Mouse (Mus musculus) lung, postnatal 0 days (tissue): ENCODE measurements around the gene Cdk8. TPM values are rescaled to one million over a fixed set of nuclear protein-coding genes. Genes with fewer than 3 reads are reported as not detected.

Experiments used
- ATAC-seq: fragments of 200-750 bp; cut with Nextera tagmentation; 2 replicates; pipeline ENCODE4 v1.8.0; 2017; ENCODE audit warnings: moderate library complexity
- DNase-seq: peaks from one replicate; pipeline ENCODE4 v3.0.0-alpha.2; 2016; ENCODE audit warnings: low spot score
- H3K27ac ChIP-seq: fragments of 300-500 bp; sonication (generic); 2 replicates; pipeline ENCODE4 v1.5.1; 2014; ENCODE audit warnings: antibody characterized with exemption, mild to moderate bottlenecking, low read length, mixed read lengths
- H3K27me3 ChIP-seq: fragments of 300-500 bp; sonication (generic); replicated peaks from 2 replicates; pipeline ENCODE4 v1.6.1; 2014; ENCODE audit warnings: low read length, mixed read lengths; ENCODE audit not compliant: insufficient read depth
- H3K36me3 ChIP-seq: fragments of 300-500 bp; sonication (generic); 2 replicates; pipeline ENCODE4 v1.6.1; 2014; ENCODE audit warnings: low read length, mixed read lengths; ENCODE audit not compliant: insufficient read depth
- H3K4me1 ChIP-seq: fragments of 300-500 bp; sonication (generic); 2 replicates; pipeline ENCODE4 v1.6.1; 2014; ENCODE audit warnings: antibody characterized with exemption, low read depth, low read length, mixed read lengths; ENCODE audit not compliant: insufficient read depth
- H3K4me2 ChIP-seq: fragments of 300-500 bp; sonication (generic); replicated peaks from 2 replicates; pipeline ENCODE4 v1.6.1; 2014; ENCODE audit warnings: low read depth, mild to moderate bottlenecking, low read length, moderate library complexity, mixed read lengths
- H3K4me3 ChIP-seq: fragments of 300-500 bp; sonication (generic); 2 replicates; pipeline ENCODE4 v1.5.1; 2014; ENCODE audit warnings: low read depth, low read length
- H3K9ac ChIP-seq: fragments of 300-500 bp; sonication (generic); replicated peaks from 2 replicates; pipeline ENCODE4 v1.6.1; 2014; ENCODE audit warnings: low read depth, mild to moderate bottlenecking
- H3K9me3 ChIP-seq: fragments of 300-500 bp; sonication (generic); 2 replicates; pipeline ENCODE4 v1.6.1; 2016; ENCODE audit warnings: low read length, mixed read lengths
- CTCF ChIP-seq: IDR thresholded peaks from 2 replicates; pipeline ENCODE4 v1.5.1; 2016; ENCODE audit warnings: antibody characterized with exemption, mild to moderate bottlenecking
- EP300 ChIP-seq: IDR thresholded peaks from 2 replicates; pipeline ENCODE4 v1.6.1; 2016; ENCODE audit warnings: antibody characterized with exemption, mild to moderate bottlenecking, control low read depth
- WGBS: fragments of 180-500 bp; shearing (Covaris S2); extraction: QIAGEN DNeasy Blood & Tissue Kit; methylation state at CpG from one replicate; pipeline ENCODE4 v1.1.7; 2014; 5-methylcytosine and 5-hydroxymethylcytosine counted together
- polyA plus RNA-seq: library from polyadenylated mRNA; unstranded; fragments of >200 nt; fragmentation: Nextera tagmentation; extraction: Ambion mirVana; gene quantifications from 2 replicates; pipeline ENCODE4 v1.2.1, GENCODE M21; 2015

Gene Cdk8
- polyA plus RNA-seq, 1 experiment from 2014 or later = 12.1 TPM

- no peaks in the 10 kb centered on the region for H3K9me3 ChIP-seq
- DNase-seq (peak; percentile 67), ATAC-seq (no peak)
- no peak overlapping the region for H3K4me2 ChIP-seq
- H3K36me3 ChIP-seq = no peaks in the 10 kb centered on the region
- H3K27me3 ChIP-seq = no peaks in the 10 kb centered on the region
- WGBS = 31% methylated on average over 13 of the region's 13 CpGs
- H3K9ac ChIP-seq = no peak overlapping the region
- no peak overlapping the region for H3K27ac ChIP-seq
- peaks cover 5% of the 10 kb centered on the region; the same call in 1 of the 2 replicates for H3K4me1 ChIP-seq
- no peak overlapping the region for H3K4me3 ChIP-seq
- TF ChIP-seq CTCF (peak; percentile 83), EP300 (no peak)
Measured at GRCm38 (mm10) chr5:146330031-146330764, 99.2 kb downstream of the Cdk8 start.

- H3K4me2 ChIP-seq = no peak overlapping the region
- no peak for ATAC-seq
- WGBS = 32% methylated on average over 3 of the region's 3 CpGs
Measured at GRCm38 (mm10) chr5:146330765-146331115, 99.7 kb downstream of the Cdk8 start.

GRCm38 (mm10) chr5:146331131-146331530 lies 100.1 kb downstream of the Cdk8 start:
- Histone ChIP-seq H3K9me3 (no peaks in the 10 kb centered on the region), H3K4me1 (no peaks in the 10 kb centered on the region), H3K36me3 (no peaks in the 10 kb centered on the region), H3K4me3 (no peak overlapping the region), H3K27ac (no peak overlapping the region), H3K9ac (no peak overlapping the region), H3K27me3 (no peaks in the 10 kb centered on the region), H3K4me2 (no peak overlapping the region)
- ATAC-seq (no peak), DNase-seq (no peak)
- 73% methylated on average over 11 of the region's 11 CpGs for WGBS
- TF ChIP-seq CTCF = no peak
- no peak for TF ChIP-seq EP300

More at GRCm38 (mm10) chr5:146330765-146331115, 99.7 kb downstream of the Cdk8 start:
- no peak for TF ChIP-seq CTCF
- Histone ChIP-seq H3K27ac (no peak overlapping the region), H3K27me3 (no peaks in the 10 kb centered on the region), H3K9me3 (no peaks in the 10 kb centered on the region), H3K4me1 (peaks cover 2% of the 10 kb centered on the region; the same call in 1 of the 2 replicates), H3K9ac (no peak overlapping the region), H3K4me3 (no peak overlapping the region), H3K36me3 (no peaks in the 10 kb centered on the region)
- no peak for DNase-seq

GRCm38 (mm10) chr5:146332541-146332940 lies 101.5 kb downstream of the Cdk8 start:
- Histone ChIP-seq H3K36me3 (no peaks in the 10 kb centered on the region), H3K4me1 (no peaks in the 10 kb centered on the region), H3K4me2 (no peak overlapping the region), H3K4me3 (no peak overlapping the region), H3K9me3 (no peaks in the 10 kb centered on the region), H3K27ac (no peak overlapping the region), H3K9ac (no peak overlapping the region), H3K27me3 (no peaks in the 10 kb centered on the region)
- ATAC-seq (no peak), DNase-seq (no peak)
- TF ChIP-seq EP300 (no peak), CTCF (no peak)
- 63% methylated on average over 7 of the region's 7 CpGs for WGBS

- ATAC-seq (no peak), DNase-seq (no peak)
- no peaks in the 10 kb centered on the region for H3K4me1 ChIP-seq
- H3K27me3 ChIP-seq = no peaks in the 10 kb centered on the region
- no peak overlapping the region for H3K4me3 ChIP-seq
- TF ChIP-seq EP300 (no peak), CTCF (no peak)
- no peak overlapping the region for H3K4me2 ChIP-seq
- H3K36me3 ChIP-seq = no peaks in the 10 kb centered on the region
- WGBS = 65% methylated on average over 1 of the region's 1 CpGs
- no peak overlapping the region for H3K9ac ChIP-seq
- no peaks in the 10 kb centered on the region for H3K9me3 ChIP-seq
- no peak overlapping the region for H3K27ac ChIP-seq
Measured at GRCm38 (mm10) chr5:146334410-146334809, 103.4 kb downstream of the Cdk8 start.

GRCm38 (mm10) chr5:146338064-146338463 lies 107.0 kb downstream of the Cdk8 start:
- WGBS = 52% methylated on average over 9 of the region's 9 CpGs

GRCm38 (mm10) chr5:146340037-146340436 lies 109.0 kb downstream of the Cdk8 start:
- H3K4me2 ChIP-seq = no peak overlapping the region
- WGBS = 71% methylated on average over 4 of the region's 4 CpGs
- H3K27me3 ChIP-seq = no peaks in the 10 kb centered on the region
- ATAC-seq (no peak), DNase-seq (no peak)
- TF ChIP-seq EP300 (no peak), CTCF (no peak)
- H3K4me3 ChIP-seq = no peak overlapping the region
- no peaks in the 10 kb centered on the region for H3K9me3 ChIP-seq
- H3K9ac ChIP-seq = no peak overlapping the region
- H3K4me1 ChIP-seq = no peaks in the 10 kb centered on the region
- H3K27ac ChIP-seq = no peak overlapping the region
- H3K36me3 ChIP-seq = no peaks in the 10 kb centered on the region

More at GRCm38 (mm10) chr5:146338064-146338463, 107.0 kb downstream of the Cdk8 start:
- H3K9ac ChIP-seq = no peak overlapping the region
- no peaks in the 10 kb centered on the region for H3K9me3 ChIP-seq
- no peak overlapping the region for H3K4me2 ChIP-seq
- TF ChIP-seq EP300 = no peak
- TF ChIP-seq CTCF = no peak
- no peak overlapping the region for H3K4me3 ChIP-seq
- no peaks in the 10 kb centered on the region for H3K27me3 ChIP-seq
- no peak for DNase-seq
- H3K27ac ChIP-seq = no peak overlapping the region
- ATAC-seq = no peak
- no peaks in the 10 kb centered on the region for H3K36me3 ChIP-seq
- no peaks in the 10 kb centered on the region for H3K4me1 ChIP-seq
